Mouse (Mus musculus) megakaryocyte, embryonic 14.5 days (primary cell): Measurements from ENCODE around the gene Smap1.

Experiments
- FLI1 ChIP-seq: IDR thresholded peaks from 2 replicates; pipeline ENCODE4 v1.6.1; 2012; ENCODE audit warnings: low read length, inconsistent platforms, mixed read lengths
- GATA1 ChIP-seq: IDR thresholded peaks from 3 replicates; pipeline ENCODE4 v1.6.1; 2012; ENCODE audit warnings: mixed read lengths, low read length, inconsistent platforms, borderline replicate concordance

DNA sequence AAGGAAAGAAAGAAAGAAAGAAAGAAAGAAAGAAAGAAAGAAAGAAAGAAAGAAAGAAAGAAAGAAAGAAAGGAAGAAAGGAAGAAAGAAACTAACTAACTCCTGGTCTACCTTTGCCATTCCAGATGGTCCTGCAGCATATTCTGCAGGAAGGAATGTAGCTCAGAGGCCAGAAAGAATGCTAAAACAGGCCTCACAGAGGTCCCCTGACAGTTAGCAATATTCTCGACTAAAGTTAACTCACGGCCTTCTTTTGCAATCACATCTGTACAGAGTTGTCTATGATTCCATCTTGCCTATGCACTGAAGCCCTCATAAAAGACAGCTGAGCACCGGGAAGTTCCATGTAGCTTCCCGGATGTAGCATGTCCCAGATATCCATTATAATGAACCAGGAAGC is 33.4 kb upstream of the Smap1 start:
- TF ChIP-seq FLI1 (no peak), GATA1 (no peak)
